Mouse (Mus musculus): Measurements from ENCODE around the gene Net1. TPM values are rescaled to one million over a fixed set of nuclear protein-coding genes. Genes with fewer than 3 reads are reported as not detected.
"Not testable (repeated sequence)": the region's sequence is repeated elsewhere in the genome, so short reads cannot be mapped to it uniquely, and the experiment has no call there.

Net1 gene
- polyA plus RNA-seq, 1 experiment = 66.1 TPM

- Histone ChIP-seq H3K4me3 (ENCODE audit: insufficient read depth, low read length) (no peak overlapping the region), H3K4me1 (ENCODE audit: control insufficient read depth, insufficient read depth, low read length) (no peaks in the 10 kb centered on the region), H3K27ac (ENCODE audit: insufficient read depth, low read length) (no peak overlapping the region)
- TF ChIP-seq POLR2A (IDR thresholded peaks at IDR 0.05; ENCODE audit: low read depth, low read length) (no peak), CTCF (IDR thresholded peaks at IDR 0.05; ENCODE audit: borderline replicate concordance, insufficient read depth, low read length) (no peak)
These were observed 7.7 kb downstream of the Net1 start for GRCm38 (mm10) chr13:3910356-3910755.

- no peaks in the 10 kb centered on the region for H3K4me1 ChIP-seq (ENCODE audit: control insufficient read depth, insufficient read depth, low read length)
- TF ChIP-seq POLR2A (IDR thresholded peaks at IDR 0.05; ENCODE audit: low read depth, low read length) = no peak
- no peak for TF ChIP-seq CTCF (IDR thresholded peaks at IDR 0.05; ENCODE audit: borderline replicate concordance, insufficient read depth, low read length)
- no peak overlapping the region for H3K4me3 ChIP-seq (ENCODE audit: insufficient read depth, low read length)
These were observed 9.8 kb downstream of the Net1 start for GRCm38 (mm10) chr13:3908262-3908661.

GRCm38 (mm10) chr13:3907151-3907696, 10.8 kb downstream of the Net1 start:
- no peak overlapping the region for H3K27ac ChIP-seq (ENCODE audit: insufficient read depth, low read length)
- no peak for TF ChIP-seq CTCF (IDR thresholded peaks at IDR 0.05; ENCODE audit: borderline replicate concordance, insufficient read depth, low read length)
- no peak for TF ChIP-seq POLR2A (IDR thresholded peaks at IDR 0.05; ENCODE audit: low read depth, low read length)
- no peaks in the 10 kb centered on the region for H3K4me1 ChIP-seq (ENCODE audit: control insufficient read depth, insufficient read depth, low read length)

More at GRCm38 (mm10) chr13:3908262-3908661, 9.8 kb downstream of the Net1 start:
- H3K27ac ChIP-seq (ENCODE audit: insufficient read depth, low read length) = no peak overlapping the region

GRCm38 (mm10) chr13:3899301-3899700, 18.7 kb downstream of the Net1 start:
- Histone ChIP-seq H3K27ac (ENCODE audit: insufficient read depth, low read length) (no peak overlapping the region), H3K4me3 (ENCODE audit: insufficient read depth, low read length) (no peak overlapping the region), H3K4me1 (ENCODE audit: control insufficient read depth, insufficient read depth, low read length) (no peaks in the 10 kb centered on the region)
- TF ChIP-seq CTCF (IDR thresholded peaks at IDR 0.05; ENCODE audit: borderline replicate concordance, insufficient read depth, low read length) (no peak), POLR2A (IDR thresholded peaks at IDR 0.05; ENCODE audit: low read depth, low read length) (no peak)

More at GRCm38 (mm10) chr13:3907151-3907696, 10.8 kb downstream of the Net1 start:
- no peak overlapping the region for H3K4me3 ChIP-seq (ENCODE audit: insufficient read depth, low read length)

- H3K4me3 ChIP-seq (ENCODE audit: insufficient read depth, low read length); H3K4me1 ChIP-seq (ENCODE audit: control insufficient read depth, insufficient read depth, low read length); H3K27ac ChIP-seq (ENCODE audit: insufficient read depth, low read length): not testable (repeated sequence)
These were observed 19.8 kb downstream of the Net1 start for GRCm38 (mm10) chr13:3898202-3898601.

- Histone ChIP-seq H3K4me1 (ENCODE audit: control insufficient read depth, insufficient read depth, low read length) (no peaks in the 10 kb centered on the region), H3K4me3 (ENCODE audit: insufficient read depth, low read length) (no peak overlapping the region), H3K27ac (ENCODE audit: insufficient read depth, low read length) (no peak overlapping the region)
- TF ChIP-seq CTCF (IDR thresholded peaks at IDR 0.05; ENCODE audit: borderline replicate concordance, insufficient read depth, low read length) (peak; percentile 65), POLR2A (IDR thresholded peaks at IDR 0.05; ENCODE audit: low read depth, low read length) (no peak)
These were observed 21.1 kb downstream of the Net1 start for GRCm38 (mm10) chr13:3896913-3897312.

- TF ChIP-seq CTCF (IDR thresholded peaks at IDR 0.05; ENCODE audit: borderline replicate concordance, insufficient read depth, low read length) = no peak
- no peak for TF ChIP-seq POLR2A (IDR thresholded peaks at IDR 0.05; ENCODE audit: low read depth, low read length)
- Histone ChIP-seq H3K4me3 (ENCODE audit: insufficient read depth, low read length) (no peak overlapping the region), H3K27ac (ENCODE audit: insufficient read depth, low read length) (no peak overlapping the region), H3K4me1 (ENCODE audit: control insufficient read depth, insufficient read depth, low read length) (no peaks in the 10 kb centered on the region)
These were observed 22.0 kb downstream of the Net1 start for GRCm38 (mm10) chr13:3896032-3896431.

GRCm38 (mm10) chr13:3895397-3895980, 22.5 kb downstream of the Net1 start:
- Histone ChIP-seq H3K4me1 (ENCODE audit: control insufficient read depth, insufficient read depth, low read length) (no peaks in the 10 kb centered on the region), H3K4me3 (ENCODE audit: insufficient read depth, low read length) (no peak overlapping the region), H3K27ac (ENCODE audit: insufficient read depth, low read length) (no peak overlapping the region)
- TF ChIP-seq CTCF (IDR thresholded peaks at IDR 0.05; ENCODE audit: borderline replicate concordance, insufficient read depth, low read length) (no peak), POLR2A (IDR thresholded peaks at IDR 0.05; ENCODE audit: low read depth, low read length) (no peak)

- TF ChIP-seq CTCF (IDR thresholded peaks at IDR 0.05; ENCODE audit: borderline replicate concordance, insufficient read depth, low read length) (no peak), POLR2A (IDR thresholded peaks at IDR 0.05; ENCODE audit: low read depth, low read length) (no peak)
- H3K27ac ChIP-seq (ENCODE audit: insufficient read depth, low read length) = no peak overlapping the region
- H3K4me3 ChIP-seq (ENCODE audit: insufficient read depth, low read length) = no peak overlapping the region
- peaks cover 4% of the 10 kb centered on the region; the same call in 1 of the 2 replicates for H3K4me1 ChIP-seq (ENCODE audit: control insufficient read depth, insufficient read depth, low read length)
These were observed 23.5 kb downstream of the Net1 start for GRCm38 (mm10) chr13:3894549-3894948.

- Histone ChIP-seq H3K27ac (ENCODE audit: insufficient read depth, low read length) (peak overlapping the region; percentile 70), H3K4me3 (ENCODE audit: insufficient read depth, low read length) (peak overlapping the region; percentile 81), H3K4me1 (ENCODE audit: control insufficient read depth, insufficient read depth, low read length) (peaks cover 4% of the 10 kb centered on the region; the same call in 1 of the 2 replicates)
- TF ChIP-seq POLR2A (IDR thresholded peaks at IDR 0.05; ENCODE audit: low read depth, low read length) (peak; percentile 97), CTCF (IDR thresholded peaks at IDR 0.05; ENCODE audit: borderline replicate concordance, insufficient read depth, low read length) (no peak)
These were observed 24.8 kb downstream of the Net1 start for GRCm38 (mm10) chr13:3893126-3893734.

All from embryonic fibroblast, embryonic 13.5 days (primary cell).